25 mouse cellular contexts compared by ENCODE assay signal in genomic region chr8:116576732-116577131, GRCm38 (mm10).
"Had no signal": no experiment of that assay in that cellular context is flagged by ENCODE, and none has a peak within 500 bp of the region (broad histone marks: within the 10 kb centered on the region; RNA-seq: fewer than 3 reads in every experiment).

No protein-coding gene starts in this region.

- H3K27me3 ChIP-seq: heart, embryonic 12.5 days; hindbrain, embryonic 12.5 days; intestine, embryonic 15.5 days; limb, embryonic 12.5 days; liver, embryonic 13.5 days; liver, embryonic 15.5 days had no signal

- H3K9me3 ChIP-seq: heart, embryonic 10.5 days; hindbrain, embryonic 12.5 days; intestine, embryonic 15.5 days; limb, embryonic 10.5 days; limb, embryonic 12.5 days; liver, embryonic 13.5 days; liver, embryonic 15.5 days had no signal

- H3K9ac ChIP-seq: heart, embryonic 12.5 days; hindbrain, embryonic 12.5 days; hindbrain, embryonic 14.5 days; intestine, embryonic 15.5 days; limb, embryonic 12.5 days; liver, embryonic 13.5 days; liver, embryonic 15.5 days; liver, postnatal 0 days had no signal

- H3K4me2 ChIP-seq: heart, embryonic 12.5 days; hindbrain, embryonic 12.5 days; hindbrain, embryonic 14.5 days; intestine, embryonic 15.5 days; limb, embryonic 12.5 days; liver, embryonic 11.5 days; liver, embryonic 13.5 days; liver, embryonic 15.5 days had no signal

- H3K36me3 ChIP-seq: intestine, embryonic 15.5 days; limb, embryonic 10.5 days; limb, embryonic 12.5 days; liver, embryonic 13.5 days; liver, embryonic 15.5 days had no signal

- H3K4me3 ChIP-seq: gastrocnemius, adult 2 months; heart, embryonic 10.5 days; heart, embryonic 12.5 days; hindbrain, embryonic 10.5 days; hindbrain, embryonic 12.5 days; intestine, embryonic 15.5 days; layer of hippocampus, adult 2 months; left cerebral cortex, adult 2 months; limb, embryonic 10.5 days; limb, embryonic 12.5 days; liver, embryonic 13.5 days; liver, embryonic 15.5 days had no signal

- DNase-seq: gastrocnemius, adult 2 months; gastrocnemius, postnatal 10 days; gastrocnemius, postnatal 25 days; heart, adult 18-20 months; heart, postnatal 10 days; heart, postnatal 4 days; liver; liver, embryonic 13.5 days; liver, postnatal 0 days had no signal

- H3K27ac ChIP-seq: gastrocnemius, adult 2 months; heart, embryonic 10.5 days; hindbrain, embryonic 10.5 days; hindbrain, embryonic 12.5 days; hindbrain, embryonic 14.5 days; intestine, embryonic 15.5 days; layer of hippocampus, adult 2 months; left cerebral cortex, adult 2 months; limb, embryonic 10.5 days; limb, embryonic 12.5 days; liver, embryonic 13.5 days; liver, embryonic 15.5 days had no signal

- ATAC-seq: forebrain, embryonic 16.5 days; hindbrain, embryonic 16.5 days; inflammation-experienced regulatory T-cells, adult 6 months; intestine, embryonic 15.5 days; intestine, postnatal 0 days; liver, postnatal 0 days had no signal

- H3K4me1 ChIP-seq: heart, embryonic 10.5 days; heart, embryonic 12.5 days; hindbrain, embryonic 10.5 days; hindbrain, embryonic 12.5 days; intestine, embryonic 15.5 days; limb, embryonic 10.5 days; limb, embryonic 12.5 days; liver, embryonic 13.5 days; liver, embryonic 15.5 days had no signal
